Mouse (Mus musculus) C2C12 (cell line): ENCODE results near the gene Inpp5e.

Experiments used
- CEBPB ChIP-seq: IDR thresholded peaks from one replicate; pipeline ENCODE4 v1.6.1; 2011; ENCODE audit warnings: low read depth, mild to moderate bottlenecking, control low read depth, moderate library complexity
- CTCF ChIP-seq: IDR thresholded peaks from one replicate; pipeline ENCODE4 v1.5.1; 2011; ENCODE audit not compliant: control insufficient read depth, insufficient read depth, insufficient read length

DNA sequence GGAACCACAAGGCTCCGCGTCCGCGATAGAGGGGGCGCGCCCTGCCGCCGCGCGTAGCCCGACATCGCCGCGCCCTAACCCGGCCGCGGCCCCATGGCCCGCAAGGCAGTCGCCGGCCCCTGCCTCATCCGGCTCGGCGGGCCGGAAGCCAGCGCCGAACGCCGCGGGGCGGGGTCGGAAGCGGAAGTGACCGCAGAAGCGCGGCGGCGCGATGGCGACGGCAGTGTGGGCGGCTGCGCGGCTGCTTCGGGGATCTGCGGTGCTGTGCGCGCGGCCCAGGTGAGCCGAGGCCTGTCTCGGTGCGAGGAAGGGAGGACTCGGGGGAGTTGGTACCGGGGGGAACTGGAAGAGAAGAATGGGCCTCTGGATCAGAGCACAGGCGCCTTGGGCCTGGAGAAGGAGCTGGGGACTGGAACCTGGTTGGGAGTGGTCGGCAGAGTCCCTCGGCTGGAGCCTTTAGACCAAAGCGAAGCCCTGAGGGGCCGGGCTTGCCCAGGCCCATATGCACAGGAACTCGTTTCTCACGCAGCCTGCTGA, 19.8 kb downstream of the Inpp5e start, which contains the start of the genes Entr1 and Pmpca:
- TF ChIP-seq CEBPB (no peak), CTCF (no peak)
